Mouse (Mus musculus) liver, embryonic 11.5 days (tissue): ENCODE measurements around the gene Mapkap1. TPM values are rescaled to one million over a fixed set of nuclear protein-coding genes. Genes with fewer than 3 reads are reported as not detected.

ENCODE experiments used
- ATAC-seq: fragments of 200-750 bp; cut with Nextera tagmentation; replicated peaks from 2 replicates; pipeline ENCODE4 v1.8.0; 2017; ENCODE audit warnings: moderate number of reproducible peaks, mild to moderate bottlenecking, moderate TSS enrichment, moderate library complexity; ENCODE audit not compliant: low FRiP score
- DNase-seq: peaks from one replicate; pipeline ENCODE4 v3.0.0-alpha.2; 2017; ENCODE audit warnings: low spot score
- H3K27ac ChIP-seq: fragments of 300-500 bp; sonication (generic); 2 replicates; pipeline ENCODE4 v1.5.1; 2014; ENCODE audit warnings: mild to moderate bottlenecking, low read depth, low read length, control low read depth
- H3K27me3 ChIP-seq: fragments of 300-500 bp; sonication (generic); replicated peaks from 2 replicates; pipeline ENCODE4 v1.6.1; 2014; ENCODE audit warnings: low read length, mixed read lengths; ENCODE audit not compliant: control insufficient read depth, insufficient read depth
- H3K36me3 ChIP-seq: fragments of 300-500 bp; sonication (generic); 2 replicates; pipeline ENCODE4 v1.6.1; 2014; ENCODE audit warnings: mild to moderate bottlenecking, low read length, moderate library complexity, mixed read lengths; ENCODE audit not compliant: control insufficient read depth, insufficient read depth
- H3K4me1 ChIP-seq: fragments of 300-500 bp; sonication (generic); replicated peaks from 2 replicates; pipeline ENCODE4 v1.6.1; 2014; ENCODE audit warnings: low read length, mixed read lengths; ENCODE audit not compliant: control insufficient read depth, insufficient read depth
- H3K4me2 ChIP-seq: fragments of 300-500 bp; sonication (generic); 2 replicates; pipeline ENCODE4 v1.6.1; 2014; ENCODE audit warnings: mild to moderate bottlenecking, control low read depth, moderate library complexity
- H3K4me3 ChIP-seq: fragments of 300-500 bp; sonication (generic); 2 replicates; pipeline ENCODE4 v1.5.1; 2014; ENCODE audit warnings: low read depth, low read length, control low read depth
- H3K9ac ChIP-seq: fragments of 300-500 bp; sonication (generic); 2 replicates; pipeline ENCODE4 v1.6.1; 2014; ENCODE audit warnings: low read depth, low read length, control low read depth
- H3K9me3 ChIP-seq: fragments of 300-500 bp; sonication (generic); 2 replicates; pipeline ENCODE4 v1.6.1; 2016; ENCODE audit warnings: low read length, inconsistent platforms, mixed read lengths; ENCODE audit not compliant: control insufficient read depth
- WGBS: fragments of 180-500 bp; shearing (Covaris S2); extraction: QIAGEN DNeasy Blood & Tissue Kit; methylation state at CpG from one replicate; pipeline ENCODE4 v1.1.7; 2014; 5-methylcytosine and 5-hydroxymethylcytosine counted together
- polyA plus RNA-seq: library from polyadenylated mRNA; unstranded; fragments of >200 nt; fragmentation: Nextera tagmentation; extraction: Ambion mirVana; gene quantifications from 2 replicates; pipeline ENCODE4 v1.2.1, GENCODE M21; 2014

Gene Mapkap1
- polyA plus RNA-seq: 62.4 and 70.0 TPM in 2 replicates

GRCm38 (mm10) chr2:34406601-34407464 is at the start of gene Mapkap1:
TSS of gene Mapkap1 (plus strand) at chr2:34406771.
- Histone ChIP-seq H3K27ac (peak within 1 kb of the TSS; percentile 2; the same call in 1 of the 2 replicates), H3K4me1 (peaks cover 10% of the 10 kb centered on the region), H3K27me3 (no peaks in the 10 kb centered on the region), H3K4me3 (peak within 1 kb of the TSS; percentile 73), H3K9me3 (no peaks in the 10 kb centered on the region), H3K9ac (peak within 1 kb of the TSS; percentile 87), H3K4me2 (peak within 1 kb of the TSS; percentile 76), H3K36me3 (no peaks in the 10 kb centered on the region)
- WGBS: under 1% methylated on average over 68 of the region's 68 CpGs
- peak; percentile 98 for DNase-seq
- ATAC-seq: peak; percentile 100

- Histone ChIP-seq H3K9ac (no peak overlapping the region), H3K4me3 (no peak overlapping the region), H3K4me2 (no peak overlapping the region), H3K9me3 (no peaks in the 10 kb centered on the region), H3K27me3 (no peaks in the 10 kb centered on the region), H3K4me1 (peaks cover 16% of the 10 kb centered on the region), H3K27ac (no peak overlapping the region), H3K36me3 (no peaks in the 10 kb centered on the region)
- DNase-seq (no peak), ATAC-seq (no peak)
- WGBS: 21% methylated on average over 1 of the region's 1 CpGs
These were observed 42.9 kb upstream of the Mapkap1 start for GRCm38 (mm10) chr2:34363678-34364077.

- Histone ChIP-seq H3K4me3 (no peak overlapping the region), H3K36me3 (no peaks in the 10 kb centered on the region), H3K4me1 (no peaks in the 10 kb centered on the region), H3K9me3 (no peaks in the 10 kb centered on the region), H3K4me2 (no peak overlapping the region), H3K9ac (no peak overlapping the region), H3K27ac (no peak overlapping the region), H3K27me3 (no peaks in the 10 kb centered on the region)
- 75% methylated on average over 2 of the region's 2 CpGs for WGBS
- ATAC-seq: no peak
- no peak for DNase-seq
These were observed 39.5 kb upstream of the Mapkap1 start for GRCm38 (mm10) chr2:34367024-34367423.

- H3K27ac ChIP-seq: no peak overlapping the region
- H3K9ac ChIP-seq: no peak overlapping the region
- H3K27me3 ChIP-seq: no peaks in the 10 kb centered on the region
- H3K4me2 ChIP-seq: peak overlapping the region; percentile 2
- H3K36me3 ChIP-seq: no peaks in the 10 kb centered on the region
- ATAC-seq (no peak), DNase-seq (no peak)
- H3K4me1 ChIP-seq: peaks cover under 1% of the 10 kb centered on the region
- H3K9me3 ChIP-seq: no peaks in the 10 kb centered on the region
- H3K4me3 ChIP-seq: no peak overlapping the region
- 36% methylated on average over 6 of the region's 6 CpGs for WGBS
These were observed 38.2 kb upstream of the Mapkap1 start for GRCm38 (mm10) chr2:34368396-34368795.

- 11% methylated on average over 7 of the region's 7 CpGs for whole genome bisulfite sequencing
- peak overlapping the region; percentile 93 for H3K4me3 ChIP-seq
- H3K27me3 ChIP-seq: no peaks in the 10 kb centered on the region
- no peak for DNase-seq
- peaks cover 6% of the 10 kb centered on the region for H3K4me1 ChIP-seq
- H3K9ac ChIP-seq: peak overlapping the region; percentile 96
- no peaks in the 10 kb centered on the region for H3K36me3 ChIP-seq
- peak overlapping the region; percentile 97 for H3K4me2 ChIP-seq
- no peak for ATAC-seq
- H3K27ac ChIP-seq: no peak overlapping the region
- H3K9me3 ChIP-seq: no peaks in the 10 kb centered on the region
These were observed 36.2 kb upstream of the Mapkap1 start for GRCm38 (mm10) chr2:34370349-34370724.

DNA sequence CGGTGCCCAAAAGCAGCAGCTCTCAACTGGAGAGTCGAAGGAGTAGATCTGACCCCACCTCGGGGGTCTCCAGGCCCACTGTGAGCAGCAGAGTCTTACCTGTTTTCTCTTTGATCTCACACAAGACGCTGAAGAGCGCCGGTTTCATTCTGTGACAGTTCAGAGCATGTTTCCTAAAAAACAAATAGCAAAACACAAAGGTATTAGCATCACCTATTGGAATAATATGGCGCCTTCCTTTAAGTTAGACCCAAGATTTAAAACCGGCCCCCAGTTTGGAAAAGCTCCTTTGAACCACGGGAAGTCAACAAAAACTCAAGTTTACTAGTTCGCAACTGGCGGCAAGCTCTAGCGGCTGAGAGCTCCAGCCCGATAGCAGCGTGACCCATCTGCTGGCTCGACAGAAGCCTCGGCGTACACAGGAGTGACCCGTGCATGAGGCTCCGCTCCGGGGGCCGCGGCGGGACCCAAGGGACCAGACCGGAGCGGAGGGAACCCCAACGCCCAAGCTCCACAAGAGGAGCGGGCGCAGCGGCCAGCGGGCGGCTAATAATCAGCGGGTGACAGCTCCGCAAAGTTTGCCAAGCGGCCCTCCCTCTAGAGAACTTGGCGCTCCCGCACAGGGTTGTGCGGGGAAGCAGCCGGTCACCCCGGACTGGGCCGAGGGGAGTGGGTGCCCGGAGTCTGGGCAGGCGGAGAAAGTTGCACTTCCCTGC is 35.7 kb upstream of the Mapkap1 start:
- peak overlapping the region; percentile 97 for H3K4me2 ChIP-seq
- H3K27me3 ChIP-seq: no peaks in the 10 kb centered on the region
- ATAC-seq (no peak), DNase-seq (peak; percentile 66)
- peak overlapping the region; percentile 93 for H3K4me3 ChIP-seq
- no peaks in the 10 kb centered on the region for H3K9me3 ChIP-seq
- H3K4me1 ChIP-seq: peaks cover 6% of the 10 kb centered on the region
- peak overlapping the region; percentile 96 for H3K9ac ChIP-seq
- under 1% methylated on average over 42 of the region's 42 CpGs for WGBS
- no peaks in the 10 kb centered on the region for H3K36me3 ChIP-seq
- peak overlapping the region; percentile 100 for H3K27ac ChIP-seq

- WGBS: under 1% methylated on average over 85 of the region's 118 CpGs
- no peaks in the 10 kb centered on the region for H3K36me3 ChIP-seq
- H3K9me3 ChIP-seq: no peaks in the 10 kb centered on the region
- DNase-seq (peak; percentile 78), ATAC-seq (peak; percentile 19)
- peak overlapping the region; percentile 97 for H3K4me2 ChIP-seq
- peak overlapping the region; percentile 93 for H3K4me3 ChIP-seq
- H3K9ac ChIP-seq: peak overlapping the region; percentile 96
- H3K27me3 ChIP-seq: no peaks in the 10 kb centered on the region
- H3K4me1 ChIP-seq: peaks cover 6% of the 10 kb centered on the region
- H3K27ac ChIP-seq: peak overlapping the region; percentile 100
These were observed 34.9 kb upstream of the Mapkap1 start for GRCm38 (mm10) chr2:34371441-34372304.
